Mouse (Mus musculus): ENCODE measurements at regions not wholly inside any gene's neighbourhood (a gene's known extent, or its start where the extent isn't known, plus 50 kb on each side); places are given as distances from the start of the nearest gene placed in this dataset.

- ATAC-seq = no peak
Observed at GRCm38 (mm10) chr10:65342513-65342912, 1252.4 kb upstream of the Lrrtm3 start.

GRCm38 (mm10) chr10:65330345-65330744 lies 1240.3 kb upstream of the Lrrtm3 start:
- Histone ChIP-seq H3K36me3 (ENCODE audit: control insufficient read depth, insufficient read depth, low read length) (no peaks in the 10 kb centered on the region), H3K27ac (ENCODE audit: low read depth, low read length) (no peak overlapping the region), H3K4me2 (ENCODE audit: low read length) (no peak overlapping the region), H3K9me3 (ENCODE audit: control insufficient read depth, low read length) (no peaks in the 10 kb centered on the region), H3K4me3 (ENCODE audit: low read length) (no peak overlapping the region), H3K9ac (ENCODE audit: low read depth, low read length) (no peak overlapping the region), H3K27me3 (replicated peaks; ENCODE audit: control insufficient read depth, insufficient read depth, low read length) (no peaks in the 10 kb centered on the region), H3K4me1 (ENCODE audit: control insufficient read depth, insufficient read depth, low read depth, low read length) (no peaks in the 10 kb centered on the region)
- ATAC-seq = peak; percentile 42; the same call in 1 of the 2 replicates
- 66% methylated on average over 1 of the region's 1 CpGs for WGBS

More at GRCm38 (mm10) chr10:65342513-65342912, 1252.4 kb upstream of the Lrrtm3 start:
- no peaks in the 10 kb centered on the region for H3K36me3 ChIP-seq (ENCODE audit: control insufficient read depth, insufficient read depth, low read length)
- no peaks in the 10 kb centered on the region for H3K4me1 ChIP-seq (ENCODE audit: control insufficient read depth, insufficient read depth, low read depth, low read length)
- no peak overlapping the region for H3K27ac ChIP-seq (ENCODE audit: low read depth, low read length)
- no peak overlapping the region for H3K9ac ChIP-seq (ENCODE audit: low read depth, low read length)
- no peak overlapping the region for H3K4me3 ChIP-seq (ENCODE audit: low read length)
- H3K4me2 ChIP-seq (ENCODE audit: low read length) = no peak overlapping the region
- no peaks in the 10 kb centered on the region for H3K9me3 ChIP-seq (ENCODE audit: control insufficient read depth, low read length)
- no peaks in the 10 kb centered on the region for H3K27me3 ChIP-seq (replicated peaks; ENCODE audit: control insufficient read depth, insufficient read depth, low read length)

- Histone ChIP-seq H3K4me2 (ENCODE audit: low read length) (no peak overlapping the region), H3K4me3 (ENCODE audit: low read length) (no peak overlapping the region), H3K27me3 (replicated peaks; ENCODE audit: control insufficient read depth, insufficient read depth, low read length) (no peaks in the 10 kb centered on the region), H3K36me3 (ENCODE audit: control insufficient read depth, insufficient read depth, low read length) (no peaks in the 10 kb centered on the region), H3K4me1 (ENCODE audit: control insufficient read depth, insufficient read depth, low read depth, low read length) (no peaks in the 10 kb centered on the region), H3K9me3 (ENCODE audit: control insufficient read depth, low read length) (no peaks in the 10 kb centered on the region), H3K9ac (ENCODE audit: low read depth, low read length) (no peak overlapping the region), H3K27ac (ENCODE audit: low read depth, low read length) (no peak overlapping the region)
- ATAC-seq = no peak
- WGBS = 68% methylated on average over 2 of the region's 2 CpGs
Observed at GRCm38 (mm10) chr10:65324840-65325410, 1234.8 kb upstream of the Lrrtm3 start.

GRCm38 (mm10) chr10:65298263-65298662 lies 1208.2 kb upstream of the Lrrtm3 start:
- no peak overlapping the region for H3K9ac ChIP-seq (ENCODE audit: low read depth, low read length)
- no peak overlapping the region for H3K4me2 ChIP-seq (ENCODE audit: low read length)
- no peak overlapping the region for H3K27ac ChIP-seq (ENCODE audit: low read depth, low read length)
- H3K27me3 ChIP-seq (replicated peaks; ENCODE audit: control insufficient read depth, insufficient read depth, low read length) = no peaks in the 10 kb centered on the region
- no peaks in the 10 kb centered on the region for H3K9me3 ChIP-seq (ENCODE audit: control insufficient read depth, low read length)
- 98% methylated on average over 1 of the region's 1 CpGs for WGBS
- H3K4me3 ChIP-seq (ENCODE audit: low read length) = no peak overlapping the region
- H3K4me1 ChIP-seq (ENCODE audit: control insufficient read depth, insufficient read depth, low read depth, low read length) = no peaks in the 10 kb centered on the region
- no peaks in the 10 kb centered on the region for H3K36me3 ChIP-seq (ENCODE audit: control insufficient read depth, insufficient read depth, low read length)
- no peak for ATAC-seq

All from hindbrain, embryonic 16.5 days (tissue).